Mouse (Mus musculus): ENCODE measurements at regions not wholly inside any gene's neighbourhood (a gene's known extent, or its start where the extent isn't known, plus 50 kb on each side); places are given as distances from the start of the nearest gene placed in this dataset.

GRCm38 (mm10) chr16:19198539-19199385 is 115.1 kb downstream of the Olfr164 start (continued):
- no peak for TF ChIP-seq ETS1 (conservative IDR thresholded peaks at IDR 0.05; ENCODE audit: low read depth, low read length)
- TF ChIP-seq ZC3H11A (IDR thresholded peaks at IDR 0.05; ENCODE audit: low read depth, low read length), result no peak
- TF ChIP-seq GABPA (IDR thresholded peaks at IDR 0.05; ENCODE audit: insufficient replicate concordance, low read depth, low read length), result no peak
- TF ChIP-seq CHD1 (IDR thresholded peaks at IDR 0.05; ENCODE audit: low read depth, low read length), result peak; percentile 96
- TF ChIP-seq MXI1 (IDR thresholded peaks at IDR 0.05; ENCODE audit: low read depth, low read length), result no peak
- TF ChIP-seq CTCF (conservative IDR thresholded peaks at IDR 0.05 in 1 of 2, IDR thresholded peaks at IDR 0.05 in 1 of 2; ENCODE audit: low read depth in 2 of 2, low read length in 2 of 2), result no peak
- no peak for TF ChIP-seq MYC (IDR thresholded peaks at IDR 0.05; ENCODE audit: low read depth, low read length)

- Histone ChIP-seq H3K9me3 (replicated peaks; ENCODE audit: low read length) (peaks cover 4% of the 10 kb centered on the region), H3K9ac (ENCODE audit: insufficient read depth, low read depth) (peak overlapping the region; percentile 100), H3K36me3 (replicated peaks in 1 of 2; ENCODE audit: control insufficient read depth in 1 of 2, insufficient read depth in 1 of 2, low read length in 1 of 2) (peaks cover 25 to 29% of the 10 kb centered on the region in 2 experiments), H3K79me2 (replicated peaks; ENCODE audit: control insufficient read depth, extremely low read depth, insufficient read depth, poor library complexity, severe bottlenecking) (peaks cover 27% of the 10 kb centered on the region), H3K4me2 (ENCODE audit: insufficient read depth, low read depth, poor library complexity, severe bottlenecking) (peak overlapping the region; percentile 74), H3K4me1 (ENCODE audit: control insufficient read depth in 1 of 2, insufficient read depth in 2 of 2) (peaks cover 20 to 68% of the 10 kb centered on the region in 2 experiments), H3K27me3 (replicated peaks) (no peaks in the 10 kb centered on the region), H3K27ac (ENCODE audit: insufficient read depth, low read depth) (peak overlapping the region; percentile 96), H3K4me3 (replicated peaks in 1 of 3; ENCODE audit: low read depth in 2 of 3, low read length in 2 of 3, poor library complexity in 1 of 3) (peak overlapping the region; percentile 37 to 82 (median 60))
- dilution Hi-C loops (cut with MboI; ENCODE audit: extremely low pct_ligation_motif_present, extremely low pct_unique_long_range_greater_than_20kb, low sequenced_read_pairs) (no loop called here), in situ Hi-C loops (cut with MboI; ENCODE audit: low pct_ligation_motif_present, low pct_unique_long_range_greater_than_20kb, low sequenced_read_pairs) (loop anchor here (5.0 kb wide), 3 partner anchors 44 to 191 kb away; no protein-coding TSS in a partner anchor)
- DNase-seq (ENCODE audit: extremely low read depth), result peak; percentile 49
- 0 out of 2 replicates have a peak, but pooled peaks have one; percentile 8 for TF ChIP-seq EP300 (IDR thresholded peaks at IDR 0.05; ENCODE audit: low read length)
- no peak for TF ChIP-seq ZC3H11A (IDR thresholded peaks at IDR 0.05; ENCODE audit: low read depth, low read length)
- peak; percentile 43 for TF ChIP-seq SMC3 (IDR thresholded peaks at IDR 0.05; ENCODE audit: low read depth, low read length)
- TF ChIP-seq SIN3A (IDR thresholded peaks at IDR 0.05; ENCODE audit: low read length), result 0 out of 2 replicates have a peak, but pooled peaks have one; percentile 27
- TF ChIP-seq USF1 (IDR thresholded peaks at IDR 0.05; ENCODE audit: low read depth, low read length), result no peak
- peak; percentile 58; the same call in 1 of the 2 replicates for TF ChIP-seq BHLHE40 (IDR thresholded peaks at IDR 0.05; ENCODE audit: low read depth, low read length)
- peak; percentile 98 for TF ChIP-seq POLR2AphosphoS2 (IDR thresholded peaks at IDR 0.05; ENCODE audit: low read depth, low read length)
- peak; percentile 67 for TF ChIP-seq JUND (conservative IDR thresholded peaks at IDR 0.05; ENCODE audit: low read depth, low read length)
- peak; percentile 96 for TF ChIP-seq ZMIZ1 (IDR thresholded peaks at IDR 0.05; ENCODE audit: low read depth, low read length)
- TF ChIP-seq MEF2A (IDR thresholded peaks at IDR 0.05; ENCODE audit: borderline replicate concordance, low read depth, low read length), result peak; percentile 47; the same call in 1 of the 2 replicates
- TF ChIP-seq MAZ (IDR thresholded peaks at IDR 0.05; ENCODE audit: low read depth, low read length), result no peak
- no peak for TF ChIP-seq KAT2A (IDR thresholded peaks at IDR 0.05; ENCODE audit: insufficient replicate concordance, low read length)
- TF ChIP-seq MYC (IDR thresholded peaks at IDR 0.05; ENCODE audit: low read depth, low read length), result peak; percentile 66
- TF ChIP-seq TCF12 (IDR thresholded peaks at IDR 0.05; ENCODE audit: low read depth, low read length), result peak; percentile 34; the same call in 1 of the 2 replicates
- TF ChIP-seq IRF4 (IDR thresholded peaks at IDR 0.05; ENCODE audit: low read depth, low read length), result peak; percentile 55; the same call in 1 of the 2 replicates
- peak; percentile 68 for TF ChIP-seq POLR2A (IDR thresholded peaks at IDR 0.05; ENCODE audit: low read depth, low read length)
- TF ChIP-seq MAX (IDR thresholded peaks at IDR 0.05; ENCODE audit: low read length), result no peak; the same call in 1 of the 2 replicates
- TF ChIP-seq CTCF (conservative IDR thresholded peaks at IDR 0.05 in 1 of 2, IDR thresholded peaks at IDR 0.05 in 1 of 2; ENCODE audit: low read depth in 2 of 2, low read length in 2 of 2), result no peak
- no peak for TF ChIP-seq JUN (IDR thresholded peaks at IDR 0.05; ENCODE audit: insufficient read depth, low read depth, low read length)
- TF ChIP-seq PAX5 (IDR thresholded peaks at IDR 0.05; ENCODE audit: low read length), result no peak
- TF ChIP-seq MAFK (IDR thresholded peaks at IDR 0.05; ENCODE audit: insufficient replicate concordance, low read length), result 0 out of 2 replicates have a peak, but pooled peaks have one; percentile 43
- TF ChIP-seq RCOR1 (conservative IDR thresholded peaks at IDR 0.05; ENCODE audit: low read depth, low read length), result peak; percentile 71; the same call in 1 of the 2 replicates
- TF ChIP-seq ETS1 (conservative IDR thresholded peaks at IDR 0.05; ENCODE audit: low read depth, low read length), result peak; percentile 51
- TF ChIP-seq E2F4 (IDR thresholded peaks at IDR 0.05; ENCODE audit: insufficient replicate concordance, low read depth, low read length), result no peak
- TF ChIP-seq USF2 (conservative IDR thresholded peaks at IDR 0.05; ENCODE audit: low read depth, low read length), result peak; percentile 49; the same call in 1 of the 2 replicates
- TF ChIP-seq ELF1 (IDR thresholded peaks at IDR 0.05; ENCODE audit: low read depth, low read length), result 0 out of 2 replicates have a peak, but pooled peaks have one; percentile 11
- TF ChIP-seq CHD2 (IDR thresholded peaks at IDR 0.05; ENCODE audit: low read length), result peak; percentile 43; the same call in 1 of the 2 replicates
- TF ChIP-seq HCFC1 (IDR thresholded peaks at IDR 0.05; ENCODE audit: low read depth, low read length), result no peak
- peak; percentile 64; the same call in 1 of the 2 replicates for TF ChIP-seq NELFE (IDR thresholded peaks at IDR 0.05; ENCODE audit: low read depth, low read length)
- peak; percentile 96 for TF ChIP-seq CHD1 (IDR thresholded peaks at IDR 0.05; ENCODE audit: low read depth, low read length)
These were observed 116.0 kb downstream of the Olfr164 start for GRCm38 (mm10) chr16:19197638-19198440.
